Mouse (Mus musculus) liver, adult 2 months (tissue): ENCODE data around the gene Rps11.

Experiments used
- CTCF ChIP-seq: fragments of 200-500 bp; IDR thresholded peaks from 2 replicates; pipeline ENCODE4 v1.5.1; 2011; ENCODE audit warnings: low read depth, low read length, control low read depth
- POLR2A ChIP-seq: fragments of 200-500 bp; IDR thresholded peaks from 2 replicates; pipeline ENCODE4 v1.6.1; 2011; ENCODE audit warnings: low read length, control low read depth; ENCODE audit not compliant: insufficient read depth; ENCODE audit errors: extremely low read depth

DNA sequence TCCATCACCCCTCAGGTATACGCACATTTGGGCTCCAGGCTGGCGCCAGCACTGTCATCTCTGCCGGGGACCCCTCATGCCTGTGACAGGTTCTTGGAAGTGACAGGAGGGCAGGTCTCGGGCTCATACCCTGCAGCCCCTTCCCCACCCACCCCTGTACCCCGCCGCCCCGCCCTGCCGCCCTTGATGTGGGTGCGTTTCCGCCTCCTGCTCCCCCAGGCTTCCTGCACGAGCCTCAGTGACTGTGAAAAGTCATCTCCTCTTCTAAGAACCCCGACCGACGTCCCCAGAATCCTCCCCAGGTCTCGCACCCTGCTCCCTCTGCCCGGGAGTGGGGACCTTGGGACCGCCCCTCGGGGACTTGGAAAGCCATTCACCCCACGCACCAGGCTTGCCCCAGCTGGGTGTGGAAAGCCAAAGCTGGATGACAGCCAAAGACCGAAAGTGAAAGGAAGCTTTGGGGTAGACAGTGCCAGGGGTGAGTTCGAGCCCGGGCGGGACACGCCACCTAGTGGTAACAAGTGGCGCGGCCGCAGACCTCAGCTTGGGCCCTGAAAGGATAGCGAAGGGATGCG is 11.8 kb upstream of the Rps11 start, which contains the start of the genes Gm45713 and Flt3l:
- TF ChIP-seq POLR2A (no peak), CTCF (peak; percentile 97)
